Mouse (Mus musculus) neural tube, embryonic 13.5 days (tissue): ENCODE results near the gene Olfr156. TPM values are rescaled to one million over a fixed set of nuclear protein-coding genes. Genes with fewer than 3 reads are reported as not detected.
"Not testable (repeated sequence)": the region's sequence is repeated elsewhere in the genome, so short reads cannot be mapped to it uniquely, and the experiment has no call there.

Experiments
- ATAC-seq: fragments of 200-750 bp; cut with Nextera tagmentation; 2 replicates; pipeline ENCODE4 v1.8.0; 2017; ENCODE audit warnings: low read depth, mild to moderate bottlenecking, moderate TSS enrichment, moderate library complexity
- H3K27ac ChIP-seq: fragments of 300-500 bp; sonication (generic); replicated peaks from 2 replicates; pipeline ENCODE4 v1.5.1; 2015; ENCODE audit warnings: moderate library complexity, mild to moderate bottlenecking, inconsistent platforms
- H3K27me3 ChIP-seq: fragments of 300-500 bp; sonication (generic); 2 replicates; pipeline ENCODE4 v1.6.1; 2015; ENCODE audit warnings: mild to moderate bottlenecking, inconsistent platforms
- H3K36me3 ChIP-seq: fragments of 300-500 bp; sonication (generic); 2 replicates; pipeline ENCODE4 v1.6.1; 2015; ENCODE audit warnings: mild to moderate bottlenecking, inconsistent platforms
- H3K4me1 ChIP-seq: fragments of 300-500 bp; sonication (generic); replicated peaks from 2 replicates; pipeline ENCODE4 v1.6.1; 2015; ENCODE audit warnings: inconsistent platforms
- H3K4me2 ChIP-seq: fragments of 300-500 bp; sonication (generic); 2 replicates; pipeline ENCODE4 v1.6.1; 2015; ENCODE audit warnings: inconsistent platforms, mild to moderate bottlenecking, moderate library complexity
- H3K4me3 ChIP-seq: fragments of 300-500 bp; sonication (generic); 2 replicates; pipeline ENCODE4 v1.5.1; 2015; ENCODE audit warnings: mild to moderate bottlenecking, inconsistent platforms
- H3K9ac ChIP-seq: fragments of 300-500 bp; sonication (generic); 2 replicates; pipeline ENCODE4 v1.6.1; 2015; ENCODE audit warnings: moderate library complexity, mild to moderate bottlenecking, inconsistent platforms
- H3K9me3 ChIP-seq: fragments of 300-500 bp; sonication (generic); 2 replicates; pipeline ENCODE4 v1.6.1; 2016; ENCODE audit warnings: inconsistent platforms
- WGBS: fragments of 180-500 bp; shearing (Covaris S2); methylation state at CpG from one replicate; pipeline ENCODE4 v1.1.7; 2015; 5-methylcytosine and 5-hydroxymethylcytosine counted together
- polyA plus RNA-seq: library from polyadenylated mRNA; unstranded; fragments of >200 nt; fragmentation: Nextera tagmentation; extraction: Ambion mirVana; gene quantifications from 2 replicates; pipeline ENCODE4 v1.2.1, GENCODE M21; 2015

The Olfr156 gene
- polyA plus RNA-seq, 1 experiment from 2014 or later: not detected

DNA sequence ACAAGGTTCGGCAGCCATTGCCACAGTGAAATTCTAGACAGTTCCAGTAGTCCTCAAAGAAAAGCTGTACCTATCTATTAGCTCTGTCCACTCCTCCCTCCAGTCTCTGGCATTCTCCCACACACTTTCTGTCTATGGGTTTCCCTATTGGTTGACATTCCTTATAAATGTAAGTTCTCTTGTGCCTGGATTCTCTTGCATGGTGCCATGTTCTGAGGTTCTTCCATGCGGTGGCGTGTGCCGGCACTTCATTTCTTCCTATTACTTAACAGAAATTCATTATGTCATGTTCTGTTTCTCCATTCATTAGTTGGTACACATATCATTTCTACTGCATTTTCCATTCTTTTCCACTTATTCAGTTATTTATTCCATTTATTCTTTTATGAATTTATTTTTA lies 5.1 kb upstream of the Olfr156 start:
- ATAC-seq: no peak
- no peaks in the 10 kb centered on the region for H3K9me3 ChIP-seq
- H3K36me3 ChIP-seq: no peaks in the 10 kb centered on the region
- H3K9ac ChIP-seq: no peak overlapping the region
- H3K4me1 ChIP-seq: no peaks in the 10 kb centered on the region
- H3K4me3 ChIP-seq: no peak overlapping the region
- H3K27me3 ChIP-seq: no peaks in the 10 kb centered on the region
- H3K4me2 ChIP-seq: no peak overlapping the region
- WGBS: 84% methylated on average over 4 of the region's 4 CpGs
- H3K27ac ChIP-seq: no peak overlapping the region

DNA sequence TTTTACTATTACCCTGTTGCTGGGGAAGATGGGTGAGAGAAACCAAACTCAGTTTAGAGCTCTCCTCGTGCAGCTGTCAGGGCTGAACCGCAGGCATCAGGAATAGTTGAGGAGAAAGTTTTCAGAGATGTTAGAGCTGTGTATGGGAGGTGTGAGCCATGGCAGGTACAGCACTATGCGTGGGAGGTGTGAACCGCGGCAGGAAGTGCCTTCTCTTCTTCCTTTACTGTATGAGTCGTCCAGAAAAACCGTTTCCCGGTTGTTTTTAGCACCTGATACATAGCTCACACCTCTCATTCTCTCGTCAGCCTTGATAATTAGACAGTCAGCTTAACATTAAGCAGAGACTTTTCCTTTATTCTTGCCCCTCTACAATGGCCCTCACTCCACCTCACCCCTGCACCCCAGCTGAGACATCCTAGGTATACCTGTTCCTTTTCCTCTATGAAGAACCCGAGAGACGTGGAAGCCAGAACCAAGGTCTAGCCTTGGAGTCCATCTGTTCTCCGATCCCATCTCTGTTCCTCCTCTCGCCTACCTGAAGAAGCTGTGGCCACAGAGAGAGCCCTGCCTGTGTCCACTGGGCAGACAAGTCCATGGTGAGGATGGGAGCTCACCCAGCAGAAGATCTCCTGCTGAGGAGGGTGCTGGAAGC lies 672 bp downstream of the Olfr156 start:
- Histone ChIP-seq H3K9ac (no peak overlapping the region), H3K4me1 (no peaks in the 10 kb centered on the region), H3K4me3 (no peak overlapping the region), H3K27me3 (no peaks in the 10 kb centered on the region), H3K4me2 (no peak overlapping the region), H3K9me3 (no peaks in the 10 kb centered on the region), H3K36me3 (no peaks in the 10 kb centered on the region), H3K27ac (no peak overlapping the region)
- no peak for ATAC-seq
- 85% methylated on average over 13 of the region's 13 CpGs for WGBS

GRCm38 (mm10) chr4:43798936-43799335 lies 24.8 kb downstream of the Olfr156 start:
- no peak for ATAC-seq
- WGBS: 56% methylated on average over 7 of the region's 7 CpGs
- no peaks in the 10 kb centered on the region for H3K4me1 ChIP-seq
- no peak overlapping the region for H3K9ac ChIP-seq
- H3K27ac ChIP-seq: no peak overlapping the region
- H3K4me2 ChIP-seq: no peak overlapping the region
- no peaks in the 10 kb centered on the region for H3K27me3 ChIP-seq
- H3K36me3 ChIP-seq: no peaks in the 10 kb centered on the region
- no peak overlapping the region for H3K4me3 ChIP-seq
- peaks cover 13% of the 10 kb centered on the region; the same call in 1 of the 2 replicates for H3K9me3 ChIP-seq

DNA sequence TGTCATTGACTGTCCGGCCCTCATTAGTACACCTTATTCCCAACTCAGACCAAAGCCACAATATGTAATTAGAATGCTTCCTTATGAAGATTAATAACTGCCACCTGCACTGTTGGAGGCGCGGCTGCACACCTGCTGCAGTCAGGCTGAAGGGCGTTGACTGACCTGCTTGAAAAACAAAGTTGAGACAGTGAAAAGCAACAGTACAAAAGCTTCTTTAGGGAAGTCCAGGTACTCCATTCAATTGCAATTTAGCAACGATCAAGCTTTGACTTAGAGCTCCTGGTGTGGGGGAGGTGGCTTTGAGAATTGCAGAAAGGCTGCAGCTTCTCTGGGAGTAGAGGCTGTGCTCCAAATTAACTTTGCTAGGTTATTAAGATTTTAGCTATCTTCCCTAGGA lies 27.9 kb downstream of the Olfr156 start:
- H3K9ac ChIP-seq, H3K4me3 ChIP-seq, H3K36me3 ChIP-seq, ATAC-seq, H3K9me3 ChIP-seq, H3K27me3 ChIP-seq, H3K27ac ChIP-seq, H3K4me1 ChIP-seq, H3K4me2 ChIP-seq: not testable (repeated sequence)
- WGBS: 89% methylated on average over 5 of the region's 5 CpGs

DNA sequence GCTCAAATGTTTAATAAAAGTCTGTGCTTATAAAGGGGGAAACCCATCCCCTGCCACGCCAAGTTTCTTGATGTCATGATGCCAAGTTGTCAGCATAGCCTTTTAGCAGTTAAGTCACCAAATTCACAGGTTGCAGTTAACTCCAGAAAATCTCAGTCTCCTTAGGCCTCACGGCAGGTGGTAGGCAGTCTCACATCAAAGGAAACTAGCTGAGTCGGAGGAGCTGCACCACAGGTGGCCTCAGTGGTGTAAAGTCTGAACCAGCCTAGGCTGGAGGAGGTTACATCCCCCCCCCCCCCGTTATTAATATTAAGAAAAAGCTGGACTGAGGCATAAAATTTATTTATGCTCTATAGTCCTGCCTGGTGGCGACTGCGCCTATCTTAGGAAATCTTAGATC lies 28.4 kb downstream of the Olfr156 start:
- no peak overlapping the region for H3K27ac ChIP-seq
- 78% methylated on average over 6 of the region's 6 CpGs for WGBS
- H3K27me3 ChIP-seq: no peaks in the 10 kb centered on the region
- no peak for ATAC-seq
- H3K4me2 ChIP-seq: no peak overlapping the region
- no peaks in the 10 kb centered on the region for H3K4me1 ChIP-seq
- 0 out of 2 replicates have a peak, but pooled peaks cover 5% of the 10 kb centered on the region for H3K9me3 ChIP-seq
- H3K36me3 ChIP-seq: no peaks in the 10 kb centered on the region
- H3K4me3 ChIP-seq: no peak overlapping the region
- no peak overlapping the region for H3K9ac ChIP-seq

GRCm38 (mm10) chr4:43772304-43772703 lies 51.4 kb downstream of the Olfr156 start:
- Histone ChIP-seq H3K4me2 (no peak overlapping the region), H3K4me1 (no peaks in the 10 kb centered on the region), H3K36me3 (no peaks in the 10 kb centered on the region), H3K4me3 (no peak overlapping the region), H3K9me3 (no peaks in the 10 kb centered on the region), H3K27ac (no peak overlapping the region), H3K27me3 (no peaks in the 10 kb centered on the region), H3K9ac (no peak overlapping the region)
- ATAC-seq: no peak
- WGBS: 49% methylated on average over 2 of the region's 2 CpGs

DNA sequence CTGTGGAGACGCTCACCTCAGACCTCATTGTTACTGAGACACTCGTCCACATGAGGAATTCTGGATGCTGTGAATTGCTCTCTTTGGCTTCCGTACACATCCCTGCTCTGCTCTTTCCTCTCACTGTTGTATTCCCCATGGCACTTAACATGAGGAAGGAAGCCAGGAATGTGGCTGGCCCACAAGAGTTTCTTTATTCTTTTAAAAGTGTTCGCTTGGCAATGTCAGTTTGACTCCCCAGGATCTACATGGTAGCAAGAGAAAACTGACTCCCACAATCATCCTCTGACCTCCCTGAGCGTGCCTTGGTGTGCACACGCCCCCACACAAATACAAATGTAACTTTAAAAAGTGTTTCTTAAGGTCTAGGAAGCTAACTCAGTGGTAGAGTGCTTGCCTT lies 52.1 kb downstream of the Olfr156 start:
- Histone ChIP-seq H3K9ac (no peak overlapping the region), H3K4me1 (no peaks in the 10 kb centered on the region), H3K4me2 (no peak overlapping the region), H3K9me3 (no peaks in the 10 kb centered on the region), H3K27me3 (no peaks in the 10 kb centered on the region), H3K4me3 (no peak overlapping the region), H3K36me3 (no peaks in the 10 kb centered on the region), H3K27ac (no peak overlapping the region)
- WGBS: 66% methylated on average over 6 of the region's 6 CpGs
- no peak for ATAC-seq

- Histone ChIP-seq H3K4me2 (no peak within 1 kb of the TSS), H3K9me3 (no peaks in the 10 kb centered on the region), H3K4me3 (no peak within 1 kb of the TSS), H3K36me3 (no peaks in the 10 kb centered on the region), H3K4me1 (no peaks in the 10 kb centered on the region), H3K27me3 (no peaks in the 10 kb centered on the region), H3K9ac (no peak within 1 kb of the TSS), H3K27ac (no peak within 1 kb of the TSS)
- WGBS: 82% methylated on average over 6 of the region's 6 CpGs
- ATAC-seq: no peak
Observed at GRCm38 (mm10) chr4:43770909-43771308, 52.8 kb downstream of the Olfr156 start, which contains the start of gene Olfr159. Gene Olfr159, minus strand, starts transcription at chr4:43771009.

Other genes with a start within 250 kb of the Olfr156 start
- gene Rgp1, start 245.2 kb downstream of the Olfr156 start, polyA plus RNA-seq: 23.9 and 28.0 TPM in 2 replicates
- 47.8 and 50.8 TPM in 2 replicates for gene Gba2, start 245.0 kb downstream of the Olfr156 start, polyA plus RNA-seq
- gene Msmp, start 239.4 kb downstream of the Olfr156 start, polyA plus RNA-seq: 2.2 TPM in 1 of 2 replicates, not detected in the other
- 26.9 and 27.8 TPM in 2 replicates for gene Npr2, start 192.0 kb downstream of the Olfr156 start, polyA plus RNA-seq
- gene Spag8, start 170.3 kb downstream of the Olfr156 start, polyA plus RNA-seq: 3.5 and 4.1 TPM in 2 replicates
- gene Hint2, start 167.4 kb downstream of the Olfr156 start, polyA plus RNA-seq: 76.8 and 84.9 TPM in 2 replicates
- gene Tmem8b, start 154.9 kb downstream of the Olfr156 start, polyA plus RNA-seq: 13.5 and 15.6 TPM in 2 replicates
- 2.4 and 2.9 TPM in 2 replicates for gene Fam221b, start 154.8 kb downstream of the Olfr156 start, polyA plus RNA-seq
- not detected in 2 replicates for gene Olfr70, start 123.1 kb downstream of the Olfr156 start, polyA plus RNA-seq
- gene Olfr71, start 113.6 kb downstream of the Olfr156 start, polyA plus RNA-seq: 0.14 TPM in 1 of 2 replicates, not detected in the other
- 0.43 and 0.47 TPM in 2 replicates for gene Hrct1, start 96.7 kb downstream of the Olfr156 start, polyA plus RNA-seq
- gene Spaar, start 93.9 kb downstream of the Olfr156 start, polyA plus RNA-seq: not detected in 2 replicates
- not detected in 2 replicates for gene Olfr159, start 52.9 kb downstream of the Olfr156 start, polyA plus RNA-seq
- gene Olfr157, start 16.3 kb upstream of the Olfr156 start, polyA plus RNA-seq: not detected in 2 replicates
- gene Olfr155, start 27.7 kb upstream of the Olfr156 start, polyA plus RNA-seq: not detected in 2 replicates
- 9.1 and 11.5 TPM in 2 replicates for gene Reck, start 51.6 kb upstream of the Olfr156 start, polyA plus RNA-seq
- 70.9 and 81.6 TPM in 2 replicates for gene Glipr2, start 133.5 kb upstream of the Olfr156 start, polyA plus RNA-seq
- not detected in 2 replicates for gene Ccin, start 159.6 kb upstream of the Olfr156 start, polyA plus RNA-seq
- 346 and 355 TPM in 2 replicates for gene Clta, start 180.6 kb upstream of the Olfr156 start, polyA plus RNA-seq